Mouse (Mus musculus): ENCODE data around the gene Harbi1. TPM values are rescaled to one million over a fixed set of nuclear protein-coding genes. Genes with fewer than 3 reads are reported as not detected.
A peak's percentile ranks its signal among the peaks of the same experiment; 100 is the strongest.

Harbi1 gene
- polyA plus RNA-seq, 1 experiment from 2014 or later: 11.4 TPM

DNA sequence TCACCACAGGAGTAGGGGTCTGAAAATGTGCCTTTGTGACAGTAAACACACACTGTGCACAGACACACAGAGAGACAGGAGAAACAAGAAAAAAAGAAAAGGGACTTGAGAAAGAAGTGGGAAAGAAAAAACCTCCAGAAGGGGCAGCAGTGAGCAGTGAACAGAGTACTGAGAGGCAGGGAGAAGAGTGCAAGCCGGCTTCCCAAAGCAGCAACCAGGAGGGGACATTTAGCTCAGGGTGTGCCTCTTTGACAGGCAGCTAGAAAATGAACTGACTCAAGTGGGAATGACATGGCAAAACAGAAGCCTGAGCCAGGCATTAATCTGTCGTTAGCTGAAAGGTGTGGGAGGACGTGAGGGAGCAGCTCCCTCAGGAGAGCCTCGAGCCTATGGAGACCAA, 27.8 kb upstream of the Harbi1 start:
- DNase-seq (ENCODE audit: low read depth, low spot score): no peak
- in situ Hi-C loops (cut with MboI; ENCODE audit: low pct_unique_long_range_greater_than_20kb): no loop called here
- no peak for ATAC-seq
- TF ChIP-seq CTCF (IDR thresholded peaks at IDR 0.05): peak; percentile 59
- ChIA-PET POLR2A (interaction anchor here (0.6 kb wide), 1 partner anchor 27 kb away, joined by 3 read pairs; the partner anchor contains the start of gene Atg13), CTCF (interaction anchor here (0.8 to 1.1 kb wide), 3 partner anchors 13 to 15 kb away, joined by 4 to 5 read pairs (median 4); no protein-coding TSS in a partner anchor)
- H3K27me3 ChIP-seq: no peaks in the 10 kb centered on the region

DNA sequence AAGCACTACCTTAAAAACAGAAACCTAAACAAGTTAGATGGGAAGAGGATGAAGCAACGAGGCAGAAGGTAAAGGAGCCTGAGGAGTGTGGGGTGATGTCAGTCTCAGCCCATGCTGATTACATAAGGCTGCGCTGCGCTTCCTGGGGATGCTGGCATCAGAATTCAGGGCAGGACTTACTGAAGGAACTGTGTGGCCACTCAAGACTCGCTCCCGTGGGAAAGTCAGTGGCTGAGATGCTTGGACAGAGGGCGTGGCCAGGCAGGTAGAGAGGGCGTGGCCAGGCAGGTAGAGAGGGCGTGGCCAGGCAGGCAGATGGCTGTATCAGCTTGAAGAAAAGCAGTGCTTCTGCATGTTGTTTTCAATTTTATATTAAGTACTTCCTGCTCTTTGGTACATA, 26.7 kb upstream of the Harbi1 start:
- ChIA-PET CTCF (interaction anchor here (1.1 kb wide), 1 partner anchor 14 kb away, joined by 5 read pairs; no protein-coding TSS in a partner anchor), POLR2A (no interaction called here)
- no peak for ATAC-seq
- DNase-seq (ENCODE audit: low read depth, low spot score): no peak
- no peaks in the 10 kb centered on the region for H3K27me3 ChIP-seq
- TF ChIP-seq CTCF (IDR thresholded peaks at IDR 0.05): no peak
- in situ Hi-C loops (cut with MboI; ENCODE audit: low pct_unique_long_range_greater_than_20kb): no loop called here

DNA sequence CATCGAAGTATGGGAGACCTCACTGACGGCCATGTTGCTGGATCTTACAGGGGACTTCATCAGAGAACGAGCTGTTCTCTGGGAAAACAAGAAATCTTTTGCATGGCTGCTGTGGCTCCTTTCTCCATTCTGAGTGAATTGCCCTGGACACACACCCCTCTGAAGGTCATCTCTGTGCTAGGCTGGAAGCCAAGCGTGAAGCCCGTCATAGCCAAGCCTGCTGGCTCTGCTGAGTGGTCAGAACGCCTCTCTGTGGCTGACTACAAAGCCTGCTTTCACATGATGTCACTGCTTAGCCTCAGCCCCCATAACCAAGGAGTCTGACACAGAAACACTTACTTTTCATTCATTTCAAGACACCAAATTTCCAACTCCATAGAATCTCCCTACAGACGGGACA, 21.2 kb upstream of the Harbi1 start:
- no peak for TF ChIP-seq CTCF (IDR thresholded peaks at IDR 0.05)
- ChIA-PET CTCF (interaction anchor here (1.0 to 4.1 kb wide), 2 partner anchors 9 to 16 kb away, joined by 3 to 11 read pairs; no protein-coding TSS in a partner anchor), POLR2A (no interaction called here)
- DNase-seq (ENCODE audit: low read depth, low spot score) (no peak), ATAC-seq (no peak)
- H3K27me3 ChIP-seq: no peaks in the 10 kb centered on the region
- in situ Hi-C loops (cut with MboI; ENCODE audit: low pct_unique_long_range_greater_than_20kb): no loop called here

DNA sequence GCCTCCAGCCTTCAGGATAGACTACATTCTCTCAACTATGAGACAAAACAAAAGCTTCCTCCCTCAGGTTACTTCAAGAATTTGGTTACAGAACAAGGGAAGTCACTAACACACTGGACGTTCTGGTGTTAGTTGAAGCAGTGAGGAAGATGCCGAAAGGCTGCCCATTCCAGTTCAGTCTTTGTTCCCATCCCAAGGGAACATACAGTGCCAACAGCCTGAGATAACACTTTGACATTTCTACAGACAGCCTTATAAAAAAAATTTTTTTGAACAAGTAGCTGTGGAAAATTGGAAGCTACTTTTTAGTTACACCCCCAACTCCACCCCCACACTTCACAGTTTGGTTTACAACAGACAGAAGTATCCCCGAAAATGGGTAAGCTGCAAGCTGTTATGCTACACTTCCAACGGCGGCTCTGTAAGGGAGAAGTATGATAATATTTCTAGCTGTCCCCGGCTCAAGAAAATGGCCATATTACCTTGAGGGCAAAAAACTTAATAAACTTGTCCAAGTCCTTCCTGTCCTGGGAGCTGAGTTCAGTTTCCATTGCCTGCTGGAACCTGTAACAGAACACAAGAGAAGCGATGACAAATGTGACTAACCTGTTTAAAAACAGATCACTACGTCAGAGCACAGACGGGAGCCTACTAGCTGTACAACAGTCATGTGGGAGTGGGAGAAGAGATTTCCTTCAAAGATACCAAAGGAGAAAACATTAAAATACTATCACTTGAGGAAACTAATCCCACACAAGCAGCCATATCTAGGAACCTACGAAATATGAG, 15.0 kb upstream of the Harbi1 start:
- ATAC-seq (no peak), DNase-seq (ENCODE audit: low read depth, low spot score) (no peak)
- ChIA-PET POLR2A (no interaction called here), CTCF (interaction anchor here (1.3 to 1.7 kb wide), 2 partner anchors 13 to 15 kb away, joined by 4 to 5 read pairs; partner anchors contain the start of genes Atg13 and Harbi1)
- H3K27me3 ChIP-seq: no peaks in the 10 kb centered on the region
- in situ Hi-C loops (cut with MboI; ENCODE audit: low pct_unique_long_range_greater_than_20kb): no loop called here
- no peak for TF ChIP-seq CTCF (IDR thresholded peaks at IDR 0.05)

DNA sequence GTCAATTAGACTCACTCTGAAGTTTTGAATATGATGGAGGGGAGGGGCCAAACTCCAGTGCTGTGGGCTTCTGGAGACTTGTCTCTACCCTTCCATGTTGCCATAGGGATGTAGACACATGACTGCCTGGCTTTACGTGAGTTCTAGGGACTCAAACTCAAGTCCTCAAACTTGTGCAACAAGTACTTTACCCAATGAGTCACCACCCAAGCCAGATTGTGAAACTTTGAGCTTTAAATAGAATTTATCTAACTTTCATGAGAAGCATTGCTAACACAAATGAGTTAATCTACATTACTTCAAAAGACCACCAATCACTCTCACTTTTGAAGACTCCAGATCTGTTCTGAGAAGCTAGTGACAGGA, 14.4 kb upstream of the Harbi1 start:
- CTCF ChIA-PET: interaction anchor here (1.3 to 1.7 kb wide), 2 partner anchors 13 to 15 kb away, joined by 4 to 5 read pairs; partner anchors contain the start of genes Atg13 and Harbi1
- in situ Hi-C loops (cut with MboI; ENCODE audit: low pct_unique_long_range_greater_than_20kb): no loop called here
- POLR2A ChIA-PET: no interaction called here
- DNase-seq (ENCODE audit: low read depth, low spot score): no peak
- no peak for ATAC-seq
- no peaks in the 10 kb centered on the region for H3K27me3 ChIP-seq
- TF ChIP-seq CTCF (IDR thresholded peaks at IDR 0.05): no peak

DNA sequence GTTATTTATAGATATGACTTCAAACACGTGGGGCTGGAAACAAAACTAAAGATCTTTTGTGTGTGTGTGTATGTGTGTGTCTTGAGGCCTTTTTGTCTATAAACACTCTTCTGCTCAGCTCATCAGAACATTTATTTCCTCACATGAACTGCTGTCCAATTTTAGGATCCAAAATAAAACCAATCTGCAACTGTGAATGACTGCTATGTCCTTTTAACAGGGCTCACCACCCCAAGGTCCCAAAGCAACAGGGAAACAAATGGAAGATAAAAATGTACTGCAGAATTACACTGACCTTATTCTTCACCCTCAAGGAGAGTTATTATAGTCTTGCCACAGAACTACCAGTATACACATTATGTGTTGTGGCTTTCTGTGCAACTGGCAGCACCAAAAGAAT, 11.4 kb upstream of the Harbi1 start:
- ChIA-PET POLR2A (no interaction called here), CTCF (interaction anchor here (2.3 kb wide), 1 partner anchor 11 kb away, joined by 11 read pairs; no protein-coding TSS in a partner anchor)
- ATAC-seq: no peak
- no peaks in the 10 kb centered on the region for H3K27me3 ChIP-seq
- TF ChIP-seq CTCF (IDR thresholded peaks at IDR 0.05): no peak
- in situ Hi-C loops (cut with MboI; ENCODE audit: low pct_unique_long_range_greater_than_20kb): no loop called here
- DNase-seq (ENCODE audit: low read depth, low spot score): no peak

DNA sequence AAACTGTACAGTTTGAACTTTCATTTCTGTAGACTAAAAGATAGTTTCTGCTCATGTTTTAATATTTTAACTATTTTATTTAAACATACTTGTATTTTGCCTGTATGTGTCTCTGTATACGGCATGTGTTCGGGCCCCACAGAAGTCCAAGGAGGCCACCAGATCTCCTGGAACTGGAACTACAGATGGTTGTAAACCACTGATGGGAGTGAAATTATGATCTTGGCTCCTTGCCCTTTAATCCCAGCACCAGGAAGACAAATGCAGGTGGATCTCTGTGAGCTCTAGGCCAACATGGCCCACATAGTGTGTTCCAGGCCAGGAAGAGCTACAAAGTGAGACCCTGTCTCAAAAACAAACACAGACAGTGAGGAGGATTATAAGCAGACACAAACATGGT, 9.3 kb upstream of the Harbi1 start:
- ATAC-seq: no peak
- in situ Hi-C loops (cut with MboI; ENCODE audit: low pct_unique_long_range_greater_than_20kb): no loop called here
- H3K27me3 ChIP-seq: no peaks in the 10 kb centered on the region
- no peak for TF ChIP-seq CTCF (IDR thresholded peaks at IDR 0.05)
- POLR2A ChIA-PET: no interaction called here
- no peak for DNase-seq (ENCODE audit: low read depth, low spot score)
- CTCF ChIA-PET: no interaction called here

DNA sequence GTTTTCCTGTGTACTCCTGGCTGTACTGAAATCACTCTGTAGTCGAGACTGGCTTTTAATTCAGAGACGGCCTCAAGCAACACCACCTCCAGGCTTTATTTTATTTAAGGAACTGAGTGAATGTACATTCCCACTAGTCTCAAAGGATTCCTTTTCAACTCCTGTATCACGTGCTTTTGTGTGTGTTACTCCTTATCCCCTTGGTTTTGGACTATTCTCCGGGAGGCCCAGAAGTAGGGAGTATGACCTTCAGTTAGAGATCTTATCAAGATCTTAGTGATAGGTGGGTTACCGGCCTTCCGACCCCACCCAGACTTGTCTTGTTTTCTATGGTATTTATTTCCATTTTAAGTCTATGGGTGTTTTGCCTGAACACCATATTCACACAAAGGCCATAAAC, 4.9 kb upstream of the Harbi1 start:
- DNase-seq (ENCODE audit: low read depth, low spot score) (no peak), ATAC-seq (no peak)
- ChIA-PET POLR2A (no interaction called here), CTCF (no interaction called here)
- in situ Hi-C loops (cut with MboI; ENCODE audit: low pct_unique_long_range_greater_than_20kb): no loop called here
- H3K27me3 ChIP-seq: no peaks in the 10 kb centered on the region
- no peak for TF ChIP-seq CTCF (IDR thresholded peaks at IDR 0.05)

DNA sequence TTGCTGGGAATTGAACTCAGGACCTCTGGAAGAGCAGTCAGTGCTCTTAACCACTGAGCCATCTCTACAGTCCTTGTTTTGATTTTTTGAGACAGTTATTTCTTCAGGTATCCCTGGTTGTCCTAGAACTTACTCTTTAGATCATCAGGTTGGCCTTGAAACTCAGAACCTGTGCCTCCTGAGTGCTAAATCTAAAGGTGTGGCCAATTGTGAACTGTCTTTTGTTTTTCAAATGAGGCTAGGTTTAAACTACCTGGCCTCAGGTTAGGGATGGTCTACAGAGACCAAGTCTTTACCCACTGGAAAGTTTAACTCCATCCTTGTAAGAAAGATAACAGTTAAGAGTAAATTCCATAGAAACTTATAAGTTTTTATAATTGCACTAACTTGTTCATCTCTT, 4.2 kb upstream of the Harbi1 start:
- POLR2A ChIA-PET: no interaction called here
- CTCF ChIA-PET: no interaction called here
- TF ChIP-seq CTCF (IDR thresholded peaks at IDR 0.05): no peak
- no peaks in the 10 kb centered on the region for H3K27me3 ChIP-seq
- no peak for DNase-seq (ENCODE audit: low read depth, low spot score)
- ATAC-seq: no peak
- in situ Hi-C loops (cut with MboI; ENCODE audit: low pct_unique_long_range_greater_than_20kb): no loop called here

DNA sequence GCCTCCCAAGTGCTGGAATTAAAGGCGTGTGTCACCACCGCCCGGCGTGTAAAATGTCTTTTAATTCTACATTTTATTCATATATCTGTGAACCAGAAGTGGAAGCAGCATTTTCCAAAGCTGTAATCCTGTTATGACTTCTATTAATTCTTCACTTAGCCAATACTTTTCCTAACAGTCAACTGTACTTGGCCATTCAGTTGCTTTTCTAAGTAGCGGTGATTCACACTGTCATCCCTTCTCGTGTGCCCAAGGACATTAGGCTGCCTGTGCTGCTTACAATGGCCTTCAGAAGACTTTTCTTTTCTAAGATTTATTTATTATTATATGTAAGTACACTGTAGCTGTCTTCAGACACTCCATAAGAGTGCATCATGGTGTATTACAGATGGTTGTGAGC, 2.3 kb upstream of the Harbi1 start:
- no peak for DNase-seq (ENCODE audit: low read depth, low spot score)
- no peaks in the 10 kb centered on the region for H3K27me3 ChIP-seq
- ATAC-seq: no peak
- in situ Hi-C loops (cut with MboI; ENCODE audit: low pct_unique_long_range_greater_than_20kb): no loop called here
- ChIA-PET POLR2A (no interaction called here), CTCF (no interaction called here)
- no peak for TF ChIP-seq CTCF (IDR thresholded peaks at IDR 0.05)

DNA sequence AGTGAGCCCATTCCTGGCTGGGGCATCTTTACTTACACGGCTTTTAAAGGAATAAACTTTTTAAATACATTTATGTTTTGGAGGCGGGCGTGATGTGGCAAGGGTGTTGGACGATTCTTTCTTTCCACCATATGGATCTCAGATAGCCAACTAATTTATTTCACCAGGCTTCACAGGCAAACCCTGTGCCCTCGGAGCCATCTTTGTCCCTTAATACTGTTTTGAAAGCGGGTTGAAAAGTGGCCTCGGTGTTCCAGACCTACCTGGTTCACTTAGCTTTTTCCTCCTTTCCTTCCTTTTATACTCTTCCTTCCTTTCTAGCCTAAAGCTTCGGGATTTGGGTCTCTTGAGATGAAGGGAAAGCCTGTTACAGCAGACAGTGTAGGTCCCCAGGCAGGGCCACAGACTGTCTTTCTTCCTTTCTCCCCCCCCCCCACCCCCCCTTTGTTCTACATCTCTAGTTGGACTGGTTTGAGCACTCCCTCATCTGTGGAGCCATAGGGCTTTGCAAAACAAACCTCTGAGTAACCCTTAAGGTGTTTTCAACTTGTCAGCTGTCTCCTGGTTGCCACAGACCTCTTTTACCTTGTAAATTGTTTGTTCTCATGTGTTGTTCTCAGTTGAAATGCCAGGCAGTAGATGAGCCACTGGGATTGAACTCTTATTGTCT, 739 bp downstream of the Harbi1 start:
- ChIA-PET POLR2A (no interaction called here), CTCF (interaction anchor here (1.2 to 1.7 kb wide), 2 partner anchors 11 to 16 kb away, joined by 3 to 5 read pairs; no protein-coding TSS in a partner anchor)
- in situ Hi-C loops (cut with MboI; ENCODE audit: low pct_unique_long_range_greater_than_20kb): no loop called here
- ATAC-seq (peak; percentile 18), DNase-seq (ENCODE audit: low read depth, low spot score) (no peak)
- TF ChIP-seq CTCF (IDR thresholded peaks at IDR 0.05): no peak
- H3K27me3 ChIP-seq: no peaks in the 10 kb centered on the region
